Mouse (Mus musculus) heart, postnatal 0 days (tissue): Measurements from ENCODE around the gene Cyp4a32.

ENCODE experiments used
- CTCF ChIP-seq: IDR thresholded peaks from 2 replicates; pipeline ENCODE4 v1.5.1; 2016; ENCODE audit warnings: antibody characterized with exemption, control low read depth, low read depth
- EP300 ChIP-seq: IDR thresholded peaks from 2 replicates; pipeline ENCODE4 v1.6.1; 2016; ENCODE audit warnings: antibody characterized with exemption, low read depth

- TF ChIP-seq EP300 (no peak), CTCF (no peak)
Measured at GRCm38 (mm10) chr4:115657867-115658249, 57.1 kb downstream of the Cyp4a32 start.
